Mouse (Mus musculus) liver, postnatal 0 days (tissue): ENCODE results near the gene Hrh2. TPM values are rescaled to one million over a fixed set of nuclear protein-coding genes. Genes with fewer than 3 reads are reported as not detected.

ENCODE experiments used
- ATAC-seq: fragments of 200-750 bp; cut with Nextera tagmentation; 2 replicates; pipeline ENCODE4 v1.8.0; 2017; ENCODE audit warnings: mild to moderate bottlenecking, moderate library complexity
- DNase-seq: peaks from one replicate; pipeline ENCODE4 v3.0.0-alpha.2; 2016
- H3K27ac ChIP-seq: fragments of 300-500 bp; sonication (generic); 2 replicates; pipeline ENCODE4 v1.5.1; 2014; ENCODE audit warnings: antibody characterized with exemption, moderate library complexity, mild to moderate bottlenecking, low read depth
- H3K27me3 ChIP-seq: fragments of 300-500 bp; sonication (generic); 2 replicates; pipeline ENCODE4 v1.6.1; 2014; ENCODE audit warnings: low read length, control low read depth, mixed read lengths; ENCODE audit not compliant: insufficient read depth
- H3K36me3 ChIP-seq: fragments of 300-500 bp; sonication (generic); replicated peaks from 2 replicates; pipeline ENCODE4 v1.6.1; 2014; ENCODE audit warnings: mild to moderate bottlenecking, control low read depth, low read length, moderate library complexity, mixed read lengths; ENCODE audit not compliant: insufficient read depth
- H3K4me1 ChIP-seq: fragments of 300-500 bp; sonication (generic); 2 replicates; pipeline ENCODE4 v1.6.1; 2014; ENCODE audit warnings: antibody characterized with exemption, mild to moderate bottlenecking, control low read depth; ENCODE audit not compliant: insufficient read depth
- H3K4me2 ChIP-seq: fragments of 300-500 bp; sonication (generic); 2 replicates; pipeline ENCODE4 v1.6.1; 2014; ENCODE audit warnings: low read depth, mild to moderate bottlenecking, low read length, moderate library complexity, mixed read lengths
- H3K4me3 ChIP-seq: fragments of 300-500 bp; sonication (generic); 2 replicates; pipeline ENCODE4 v1.5.1; 2014; ENCODE audit warnings: low read depth, low read length
- H3K9ac ChIP-seq: fragments of 300-500 bp; sonication (generic); replicated peaks from 2 replicates; pipeline ENCODE4 v1.6.1; 2014; ENCODE audit warnings: mild to moderate bottlenecking, moderate library complexity
- H3K9me3 ChIP-seq: fragments of 300-500 bp; sonication (generic); 2 replicates; pipeline ENCODE4 v1.6.1; 2016; ENCODE audit warnings: mild to moderate bottlenecking, control low read depth, low read length, mixed read lengths
- CTCF ChIP-seq: sonication (generic); IDR thresholded peaks from 2 replicates; pipeline ENCODE4 v1.5.1; 2016; ENCODE audit warnings: antibody characterized with exemption, low read depth
- EP300 ChIP-seq: IDR thresholded peaks from 2 replicates; pipeline ENCODE4 v1.6.1; 2016; ENCODE audit warnings: antibody characterized with exemption, low read depth, mild to moderate bottlenecking
- WGBS: fragments of 180-500 bp; shearing (Covaris S2); extraction: QIAGEN DNeasy Blood & Tissue Kit; methylation state at CpG from one replicate; pipeline ENCODE4 v1.1.7; 2014; ENCODE audit not compliant: insufficient replicate concordance; 5-methylcytosine and 5-hydroxymethylcytosine counted together
- polyA plus RNA-seq: library from polyadenylated mRNA; unstranded; fragments of >200 nt; fragmentation: Nextera tagmentation; extraction: Ambion mirVana; gene quantifications from 2 replicates; pipeline ENCODE4 v1.2.1, GENCODE M21; 2015

Hrh2 gene
- polyA plus RNA-seq, 1 experiment from 2014 or later, result 0.26 TPM

DNA sequence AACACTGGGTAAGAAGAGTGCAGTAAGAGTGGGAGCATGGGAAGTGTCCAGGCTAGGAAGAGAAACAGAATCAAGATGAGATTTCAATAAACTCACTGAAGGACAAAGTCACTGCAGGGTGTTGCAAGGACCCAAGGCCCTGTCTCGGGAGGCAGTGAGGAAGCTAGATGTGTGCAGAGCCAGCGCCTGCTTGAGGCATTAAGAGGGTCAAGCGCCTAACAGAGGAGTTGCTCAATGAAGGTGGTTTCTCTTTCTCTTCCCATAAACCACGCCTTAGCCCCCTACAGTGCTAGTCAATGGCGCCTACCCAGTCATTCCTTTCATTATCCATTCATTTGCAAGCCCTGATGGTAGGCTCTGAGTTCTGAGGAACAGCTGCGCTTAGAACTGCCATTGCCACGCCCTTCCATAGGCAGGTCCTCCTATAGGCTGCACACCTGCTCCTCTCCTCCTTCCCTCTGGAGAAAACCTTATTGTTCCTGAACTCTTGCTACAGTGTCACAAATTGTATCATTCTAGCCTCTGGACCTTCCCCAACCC is 23.9 kb downstream of the Hrh2 start:
- 48% methylated on average over 7 of the region's 7 CpGs for WGBS
- ATAC-seq (peak; percentile 17; the same call in 1 of the 2 replicates), DNase-seq (no peak)
- Histone ChIP-seq H3K4me1 (peaks cover 11% of the 10 kb centered on the region), H3K27me3 (no peaks in the 10 kb centered on the region), H3K4me2 (no peak overlapping the region), H3K27ac (no peak overlapping the region), H3K9me3 (no peaks in the 10 kb centered on the region), H3K9ac (no peak overlapping the region), H3K36me3 (no peaks in the 10 kb centered on the region), H3K4me3 (no peak overlapping the region)
- TF ChIP-seq EP300 (no peak), CTCF (no peak)

DNA sequence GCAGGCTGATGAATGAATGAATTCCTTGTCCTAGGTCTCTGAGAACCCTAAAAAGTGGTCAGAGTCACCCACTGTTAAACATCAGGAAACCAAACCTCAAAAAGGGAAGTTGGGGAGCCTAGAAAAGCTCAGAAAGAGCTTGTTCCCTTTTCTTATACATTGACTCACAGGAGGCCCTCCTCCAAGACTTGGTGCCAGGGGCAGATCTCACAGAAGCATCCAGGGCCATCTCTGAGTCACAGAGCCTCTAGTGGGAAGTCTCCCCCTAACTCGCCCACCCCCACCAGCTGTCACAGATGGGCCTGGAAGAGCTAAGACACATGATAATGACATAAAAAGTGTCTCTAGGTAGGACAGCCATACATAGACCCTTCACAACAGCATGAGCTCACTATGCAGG is 26.4 kb downstream of the Hrh2 start:
- no peaks in the 10 kb centered on the region for H3K36me3 ChIP-seq
- DNase-seq (peak; percentile 32), ATAC-seq (peak; percentile 46)
- TF ChIP-seq CTCF (no peak), EP300 (no peak)
- no peak overlapping the region for H3K4me2 ChIP-seq
- WGBS, result 38% methylated on average over 1 of the region's 1 CpGs
- H3K9ac ChIP-seq, result no peak overlapping the region
- no peaks in the 10 kb centered on the region for H3K9me3 ChIP-seq
- H3K4me3 ChIP-seq, result no peak overlapping the region
- no peaks in the 10 kb centered on the region for H3K27me3 ChIP-seq
- H3K4me1 ChIP-seq, result peaks cover 16% of the 10 kb centered on the region
- H3K27ac ChIP-seq, result peak overlapping the region; percentile 60

DNA sequence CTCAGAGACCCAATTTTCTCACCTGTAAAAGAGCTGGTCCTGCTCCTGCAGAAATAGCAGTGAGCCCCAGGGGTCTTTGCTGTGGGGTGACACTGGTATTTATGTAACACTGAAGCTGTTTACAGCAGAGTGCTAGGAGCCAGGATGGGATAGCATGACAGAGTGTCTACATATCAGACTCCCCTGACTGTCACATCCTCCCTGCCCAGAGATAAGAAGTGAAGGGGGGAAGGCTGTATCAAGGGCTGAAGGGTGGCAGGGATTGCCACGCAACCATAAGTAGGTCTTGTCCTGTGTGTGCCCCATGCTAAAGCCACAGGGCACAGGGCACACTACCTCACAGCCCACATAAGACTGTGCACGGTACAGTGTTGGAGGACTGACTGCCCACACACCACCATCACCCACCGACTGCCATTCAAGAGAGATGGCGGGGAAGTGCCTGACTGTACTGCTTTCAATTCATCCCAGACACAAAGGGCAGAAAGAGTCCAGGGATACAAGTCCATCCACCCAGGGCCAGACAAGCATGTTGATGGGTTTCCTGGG is 29.8 kb downstream of the Hrh2 start:
- H3K4me3 ChIP-seq, result no peak overlapping the region
- no peak overlapping the region for H3K9ac ChIP-seq
- H3K27ac ChIP-seq, result no peak overlapping the region
- no peaks in the 10 kb centered on the region for H3K9me3 ChIP-seq
- no peaks in the 10 kb centered on the region for H3K36me3 ChIP-seq
- no peak overlapping the region for H3K4me2 ChIP-seq
- DNase-seq (no peak), ATAC-seq (no peak)
- no peaks in the 10 kb centered on the region for H3K27me3 ChIP-seq
- TF ChIP-seq CTCF, result no peak
- TF ChIP-seq EP300, result no peak
- 53% methylated on average over 4 of the region's 4 CpGs for WGBS
- H3K4me1 ChIP-seq, result peaks cover 16% of the 10 kb centered on the region

DNA sequence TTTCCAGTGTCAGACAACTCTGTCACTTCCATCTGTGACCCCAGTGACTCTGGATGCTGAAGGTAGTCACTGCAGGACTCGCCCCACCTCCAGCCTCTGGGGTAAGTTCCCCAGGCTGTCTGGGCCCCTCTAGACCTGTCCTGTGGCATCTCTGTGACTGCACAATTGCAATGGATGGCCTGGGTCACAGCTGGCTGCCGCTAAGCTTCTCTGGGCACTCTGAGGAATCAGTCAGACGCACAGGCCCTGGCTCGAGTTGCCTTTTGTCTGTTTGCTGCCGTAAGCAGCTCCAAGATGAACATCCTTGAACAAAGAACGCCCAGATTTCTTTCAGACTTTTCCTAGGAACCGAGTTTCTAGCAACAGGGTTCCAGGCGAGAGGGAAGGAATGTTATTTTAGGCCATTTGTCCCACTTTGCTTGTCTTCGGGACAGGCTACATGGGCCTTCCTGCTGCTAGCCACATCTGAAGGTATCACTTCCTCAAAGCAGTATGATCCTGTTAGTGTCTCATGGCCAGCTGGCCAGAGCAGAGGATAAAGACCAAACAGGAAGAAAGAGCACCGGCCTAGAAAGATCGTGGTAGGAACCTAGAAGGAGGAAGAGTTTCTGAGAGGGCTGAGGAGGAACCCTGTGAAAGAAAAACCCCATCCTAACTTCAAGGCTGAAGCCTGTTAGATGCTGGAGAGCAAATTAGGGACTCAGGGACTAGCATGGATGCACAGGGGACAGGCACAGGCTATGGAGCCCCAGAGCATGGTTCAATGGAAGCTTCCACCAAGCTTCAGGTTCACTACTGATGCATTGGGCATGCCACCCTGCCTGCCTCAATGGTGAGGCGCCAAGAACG is 31.2 kb downstream of the Hrh2 start:
- DNase-seq, result peak; percentile 25
- Histone ChIP-seq H3K4me1 (peaks cover 15% of the 10 kb centered on the region), H3K27ac (peak overlapping the region; percentile 72), H3K27me3 (no peaks in the 10 kb centered on the region), H3K9me3 (no peaks in the 10 kb centered on the region), H3K4me2 (no peak overlapping the region), H3K4me3 (no peak overlapping the region), H3K9ac (no peak overlapping the region), H3K36me3 (no peaks in the 10 kb centered on the region)
- peak; percentile 61 for ATAC-seq
- 43% methylated on average over 13 of the region's 13 CpGs for WGBS
- no peak for TF ChIP-seq CTCF
- TF ChIP-seq EP300, result no peak

DNA sequence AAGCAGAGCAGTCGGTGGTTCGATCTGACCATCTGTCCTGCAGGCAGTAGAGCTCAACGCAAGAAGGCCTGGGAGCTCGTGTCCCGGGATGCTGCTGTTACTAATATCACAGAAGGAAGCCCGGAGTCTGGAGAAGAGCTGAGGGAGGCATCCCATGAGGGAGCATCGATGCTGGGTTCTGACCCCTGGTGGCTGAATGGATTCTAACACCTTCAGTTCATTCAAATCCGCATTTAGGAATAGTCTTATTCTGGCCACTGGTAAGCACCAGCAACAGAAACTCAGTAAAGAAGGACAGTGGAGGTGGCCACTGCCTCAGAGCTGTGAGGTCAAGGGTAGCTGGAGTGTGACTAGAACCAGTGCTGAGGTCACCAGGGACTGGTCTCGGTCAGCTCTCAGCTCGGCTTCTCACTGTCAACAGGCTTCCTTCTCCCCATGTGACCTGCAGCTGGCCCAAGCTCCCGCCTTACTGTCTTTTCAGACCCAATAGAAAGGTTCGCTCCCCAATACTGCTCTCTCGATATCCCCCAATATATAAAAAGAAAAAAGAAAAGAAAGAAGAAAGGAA is 36.1 kb downstream of the Hrh2 start:
- Histone ChIP-seq H3K4me2 (no peak overlapping the region), H3K36me3 (no peaks in the 10 kb centered on the region), H3K9me3 (no peaks in the 10 kb centered on the region), H3K4me1 (peaks cover 4% of the 10 kb centered on the region), H3K27me3 (no peaks in the 10 kb centered on the region), H3K4me3 (no peak overlapping the region), H3K9ac (no peak overlapping the region), H3K27ac (no peak overlapping the region)
- ATAC-seq, result no peak
- TF ChIP-seq EP300 (no peak), CTCF (peak; percentile 72)
- peak; percentile 41 for DNase-seq
- 31% methylated on average over 13 of the region's 13 CpGs for WGBS

DNA sequence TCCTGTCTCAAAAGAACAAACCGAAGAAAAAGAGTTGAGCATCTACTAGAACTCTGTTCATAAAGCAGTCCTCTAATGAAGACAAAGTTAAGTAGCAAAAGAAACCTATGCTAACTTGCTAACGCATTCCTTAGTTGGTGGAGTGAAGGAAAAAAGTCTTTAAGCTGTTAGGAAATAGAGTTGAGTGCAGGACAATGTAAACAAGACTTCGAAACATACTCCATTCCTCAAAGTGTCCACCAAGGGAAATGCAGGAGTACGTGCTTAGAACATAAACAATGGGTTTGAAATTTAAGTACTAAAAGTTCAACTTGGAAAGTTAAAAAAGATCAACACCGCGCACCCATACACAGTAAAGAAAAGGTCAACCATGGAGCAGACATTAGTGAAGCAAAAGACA is 38.2 kb downstream of the Hrh2 start:
- H3K9me3 ChIP-seq, result no peaks in the 10 kb centered on the region
- no peak overlapping the region for H3K9ac ChIP-seq
- ATAC-seq (no peak), DNase-seq (no peak)
- no peaks in the 10 kb centered on the region for H3K27me3 ChIP-seq
- TF ChIP-seq CTCF (no peak), EP300 (no peak)
- H3K27ac ChIP-seq, result no peak overlapping the region
- WGBS, result 77% methylated on average over 6 of the region's 6 CpGs
- no peak overlapping the region for H3K4me2 ChIP-seq
- 0 out of 2 replicates have a peak, but pooled peaks cover 3% of the 10 kb centered on the region for H3K4me1 ChIP-seq
- H3K4me3 ChIP-seq, result no peak overlapping the region
- no peaks in the 10 kb centered on the region for H3K36me3 ChIP-seq
